ENCODE assay signal across 10 mouse cellular contexts in genomic region chr6:125041047-125041446, GRCm38 (mm10). TPM values are rescaled to one million over a fixed set of nuclear protein-coding genes. Genes with fewer than 3 reads are reported as not detected.
DNase-seq lines count a peak whose midpoint lies in the region; ATAC-seq and TF ChIP-seq lines count a peak whose summit lies in the region.
"Had no signal": no experiment of that assay in that cellular context is flagged by ENCODE, and none has a peak within 500 bp of the region (broad histone marks: within the 10 kb centered on the region; RNA-seq: fewer than 3 reads in every experiment).

No protein-coding gene starts in this region.

- no peaks in the 10 kb centered on the region for H3K27me3 ChIP-seq in midbrain, embryonic 10.5 days (ENCODE audit: low read depth, poor library complexity, severe bottlenecking)
- no peaks in the 10 kb centered on the region for H3K27me3 ChIP-seq in midbrain, postnatal 0 days (ENCODE audit: insufficient read depth, low read length)
- H3K27me3 ChIP-seq in limb, embryonic 13.5 days, result no peaks in the 10 kb centered on the region
- H3K27me3 ChIP-seq in small intestine, adult 2 months (ENCODE audit: control insufficient read depth, insufficient read depth, low read length), result no peaks in the 10 kb centered on the region
- no peaks in the 10 kb centered on the region for H3K27me3 ChIP-seq in heart, embryonic 10.5 days (ENCODE audit: insufficient read depth, poor library complexity, severe bottlenecking)
- H3K27me3 ChIP-seq: stomach, embryonic 15.5 days had no signal

- no peak for TF ChIP-seq CTCF in midbrain, postnatal 0 days (IDR thresholded peaks at IDR 0.05)
- no peak for TF ChIP-seq CTCF in small intestine, adult 2 months (IDR thresholded peaks at IDR 0.05; ENCODE audit: extremely low read depth, insufficient read length, insufficient replicate concordance, low read depth, low read length)

- no peak for TF ChIP-seq POLR2A in small intestine, adult 2 months (IDR thresholded peaks at IDR 0.05; ENCODE audit: low read depth, low read length)

- no peak for ATAC-seq in midbrain, postnatal 0 days (ENCODE audit: low FRiP score)
- peak; percentile 55 for ATAC-seq in common myeloid progenitor, adult 5-6 weeks (replicated peaks; ENCODE audit: low read depth, poor library complexity, severe bottlenecking)
- no peak for ATAC-seq in limb, embryonic 13.5 days (ENCODE audit: low FRiP score, low read depth)

- H3K27ac ChIP-seq in midbrain, embryonic 10.5 days (replicated peaks), result no peak overlapping the region
- H3K27ac ChIP-seq in midbrain, postnatal 0 days (ENCODE audit: low read depth, low read length), result no peak overlapping the region
- H3K27ac ChIP-seq in limb, embryonic 13.5 days, result no peak overlapping the region
- H3K27ac ChIP-seq in small intestine, adult 2 months (ENCODE audit: insufficient read depth, low read depth, low read length), result peak overlapping the region; percentile 71
- H3K27ac ChIP-seq in heart, embryonic 10.5 days, result no peak overlapping the region
- H3K27ac ChIP-seq: stomach, embryonic 15.5 days had no signal

- peak overlapping the region; percentile 79; the same call in 1 of the 2 replicates for H3K4me3 ChIP-seq in midbrain, embryonic 10.5 days
- no peak overlapping the region for H3K4me3 ChIP-seq in midbrain, postnatal 0 days (ENCODE audit: low read depth, low read length)
- H3K4me3 ChIP-seq in limb, embryonic 13.5 days, result peak overlapping the region; percentile 65
- no peak overlapping the region for H3K4me3 ChIP-seq in small intestine, adult 2 months (ENCODE audit: low read depth, low read length)
- no peak overlapping the region for H3K4me3 ChIP-seq in heart, embryonic 10.5 days

- H3K9me3 ChIP-seq in midbrain, embryonic 10.5 days (replicated peaks), result no peaks in the 10 kb centered on the region
- H3K9me3 ChIP-seq in midbrain, postnatal 0 days (ENCODE audit: low read length), result no peaks in the 10 kb centered on the region
- H3K9me3 ChIP-seq in limb, embryonic 13.5 days, result no peaks in the 10 kb centered on the region
- no peaks in the 10 kb centered on the region for H3K9me3 ChIP-seq in heart, embryonic 10.5 days
- H3K9me3 ChIP-seq: stomach, embryonic 15.5 days had no signal

- H3K36me3 ChIP-seq in midbrain, embryonic 10.5 days, result peaks cover 64% of the 10 kb centered on the region
- peaks cover 27% of the 10 kb centered on the region; the same call in 1 of the 2 replicates for H3K36me3 ChIP-seq in midbrain, postnatal 0 days (ENCODE audit: insufficient read depth, low read length)
- peaks cover 52% of the 10 kb centered on the region for H3K36me3 ChIP-seq in limb, embryonic 13.5 days
- peaks cover 20% of the 10 kb centered on the region for H3K36me3 ChIP-seq in small intestine, adult 2 months (ENCODE audit: control insufficient read depth, insufficient read depth, low read length)
- H3K36me3 ChIP-seq in heart, embryonic 10.5 days, result peaks cover 41% of the 10 kb centered on the region

- no peak overlapping the region for H3K4me2 ChIP-seq in midbrain, postnatal 0 days (ENCODE audit: low read depth, low read length, poor library complexity, severe bottlenecking)
- peak overlapping the region; percentile 74 for H3K4me2 ChIP-seq in limb, embryonic 13.5 days (replicated peaks)

- peaks cover 24% of the 10 kb centered on the region for H3K4me1 ChIP-seq in midbrain, embryonic 10.5 days
- H3K4me1 ChIP-seq in midbrain, postnatal 0 days (ENCODE audit: insufficient read depth, low read length), result no peaks in the 10 kb centered on the region
- peaks cover 22% of the 10 kb centered on the region for H3K4me1 ChIP-seq in limb, embryonic 13.5 days
- peaks cover 4% of the 10 kb centered on the region; the same call in 1 of the 2 replicates for H3K4me1 ChIP-seq in small intestine, adult 2 months (ENCODE audit: control insufficient read depth, insufficient read depth, insufficient read length, low read length)
- H3K4me1 ChIP-seq in heart, embryonic 10.5 days, result peaks cover 9% of the 10 kb centered on the region; the same call in 1 of the 2 replicates

- H3K9ac ChIP-seq in midbrain, postnatal 0 days (replicated peaks; ENCODE audit: low read length, poor library complexity, severe bottlenecking), result no peak overlapping the region
- H3K9ac ChIP-seq in limb, embryonic 13.5 days, result no peak overlapping the region
- H3K9ac ChIP-seq: stomach, embryonic 15.5 days had no signal

- 91% methylated on average over 7 of the region's 7 CpGs for WGBS in midbrain, embryonic 10.5 days
- 87% methylated on average over 7 of the region's 7 CpGs for WGBS in midbrain, postnatal 0 days
- 85% methylated on average over 7 of the region's 7 CpGs for WGBS in limb, embryonic 13.5 days
- WGBS in small intestine, adult 2 months, result 29% methylated on average over 7 of the region's 7 CpGs
- WGBS in heart, embryonic 10.5 days, result 83% methylated on average over 7 of the region's 7 CpGs

- no peak for DNase-seq in midbrain, embryonic 10.5 days (ENCODE audit: low spot score)
- no peak for DNase-seq in midbrain, postnatal 0 days (ENCODE audit: low spot score)
- DNase-seq in thymus, postnatal 0 days (ENCODE audit: low spot score), result no peak
- no peak for DNase-seq in heart, embryonic 10.5 days (ENCODE audit: low spot score)
- DNase-seq: layer of hippocampus, adult 9-11 months had no signal

RNA-seq across cellular contexts. Expression of gene Ing4, which starts 1.5 kb away (rescaled TPM):
- 121 and 149 TPM in 2 replicates for polyA plus RNA-seq in midbrain, embryonic 10.5 days (2016; fragmentation: Nextera tagmentation; extraction: Ambion mirVana)
- 60.4 and 69.8 TPM in 2 replicates for total RNA-seq in midbrain, postnatal 0 days (2014; rRNA removed)
- polyA plus RNA-seq in midbrain, postnatal 0 days (2015; fragmentation: Nextera tagmentation; extraction: Ambion mirVana), result 97.8 and 104 TPM in 2 replicates
- total RNA-seq in common myeloid progenitor, adult 5-6 weeks (2017), result 52.8 and 69.9 TPM in 2 replicates
- 183 and 190 TPM in 2 replicates for polyA plus RNA-seq in limb, embryonic 13.5 days (2015; fragmentation: Nextera tagmentation; extraction: Ambion mirVana)
- polyA plus RNA-seq in small intestine, adult 2 months (2012; rRNA removed), result 14.2 and 32.7 TPM in 2 replicates
- 113 and 118 TPM in 2 replicates for polyA plus RNA-seq in thymus, postnatal 0 days (2015; fragmentation: Nextera tagmentation; extraction: Ambion mirVana)
- polyA plus RNA-seq in heart, embryonic 10.5 days (2016; fragmentation: Nextera tagmentation; extraction: Ambion mirVana), result 74.4 and 84.5 TPM in 2 replicates

RNA-seq across cellular contexts. Expression of gene Acrbp, which starts 8.4 kb away (rescaled TPM):
- 10.1 and 14.2 TPM in 2 replicates for polyA plus RNA-seq in midbrain, embryonic 10.5 days (2016; fragmentation: Nextera tagmentation; extraction: Ambion mirVana)
- total RNA-seq in midbrain, postnatal 0 days (2014; rRNA removed), result 6.9 and 12.6 TPM in 2 replicates
- polyA plus RNA-seq in midbrain, postnatal 0 days (2015; fragmentation: Nextera tagmentation; extraction: Ambion mirVana), result 7.2 and 7.8 TPM in 2 replicates
- 2.3 and 5.4 TPM in 2 replicates for total RNA-seq in common myeloid progenitor, adult 5-6 weeks (2017)
- polyA plus RNA-seq in limb, embryonic 13.5 days (2015; fragmentation: Nextera tagmentation; extraction: Ambion mirVana), result 16.5 and 19.2 TPM in 2 replicates
- 7.5 and 18.2 TPM in 2 replicates for polyA plus RNA-seq in small intestine, adult 2 months (2012; rRNA removed)
- 9.2 and 10.2 TPM in 2 replicates for polyA plus RNA-seq in thymus, postnatal 0 days (2015; fragmentation: Nextera tagmentation; extraction: Ambion mirVana)
- polyA plus RNA-seq in heart, embryonic 10.5 days (2016; fragmentation: Nextera tagmentation; extraction: Ambion mirVana), result 4.8 and 8.0 TPM in 2 replicates

RNA-seq across cellular contexts. Expression of gene Lpar5, which starts 26.7 kb away (rescaled TPM):
- 0.16 and 0.19 TPM in 2 replicates for polyA plus RNA-seq in midbrain, embryonic 10.5 days (2016; fragmentation: Nextera tagmentation; extraction: Ambion mirVana)
- 0.90 and 1.7 TPM in 2 replicates for total RNA-seq in midbrain, postnatal 0 days (2014; rRNA removed)
- polyA plus RNA-seq in midbrain, postnatal 0 days (2015; fragmentation: Nextera tagmentation; extraction: Ambion mirVana), result 0.52 and 0.71 TPM in 2 replicates
- total RNA-seq in common myeloid progenitor, adult 5-6 weeks (2017), result 4.4 and 6.9 TPM in 2 replicates
- polyA plus RNA-seq in limb, embryonic 13.5 days (2015; fragmentation: Nextera tagmentation; extraction: Ambion mirVana), result 0.45 and 0.80 TPM in 2 replicates
- polyA plus RNA-seq in small intestine, adult 2 months (2012; rRNA removed), result 133 and 223 TPM in 2 replicates
- polyA plus RNA-seq in thymus, postnatal 0 days (2015; fragmentation: Nextera tagmentation; extraction: Ambion mirVana), result 3.5 and 4.2 TPM in 2 replicates
- polyA plus RNA-seq in heart, embryonic 10.5 days (2016; fragmentation: Nextera tagmentation; extraction: Ambion mirVana), result 0.37 and 0.38 TPM in 2 replicates
- polyA plus RNA-seq: heart, embryonic 14.5 days had no signal

RNA-seq across cellular contexts. Expression of gene Zfp384, which starts 32.1 kb away (rescaled TPM):
- 9.3 and 9.5 TPM in 2 replicates for polyA plus RNA-seq in midbrain, embryonic 10.5 days (2016; fragmentation: Nextera tagmentation; extraction: Ambion mirVana)
- total RNA-seq in midbrain, postnatal 0 days (2014; rRNA removed), result 33.2 and 38.6 TPM in 2 replicates
- 9.0 and 9.7 TPM in 2 replicates for polyA plus RNA-seq in midbrain, postnatal 0 days (2015; fragmentation: Nextera tagmentation; extraction: Ambion mirVana)
- total RNA-seq in common myeloid progenitor, adult 5-6 weeks (2017), result 19.7 and 27.0 TPM in 2 replicates
- polyA plus RNA-seq in limb, embryonic 13.5 days (2015; fragmentation: Nextera tagmentation; extraction: Ambion mirVana), result 20.6 and 21.2 TPM in 2 replicates
- polyA plus RNA-seq in small intestine, adult 2 months (2012; rRNA removed), result 28.6 and 57.0 TPM in 2 replicates
- 8.8 and 9.5 TPM in 2 replicates for polyA plus RNA-seq in thymus, postnatal 0 days (2015; fragmentation: Nextera tagmentation; extraction: Ambion mirVana)
- 7.9 and 14.2 TPM in 2 replicates for polyA plus RNA-seq in heart, embryonic 10.5 days (2016; fragmentation: Nextera tagmentation; extraction: Ambion mirVana)

RNA-seq across cellular contexts. Expression of gene Pianp, which starts 44.6 kb away (rescaled TPM):
- 0.81 and 2.1 TPM in 2 replicates for polyA plus RNA-seq in midbrain, embryonic 10.5 days (2016; fragmentation: Nextera tagmentation; extraction: Ambion mirVana)
- total RNA-seq in midbrain, postnatal 0 days (2014; rRNA removed), result 31.8 and 36.1 TPM in 2 replicates
- polyA plus RNA-seq in midbrain, postnatal 0 days (2015; fragmentation: Nextera tagmentation; extraction: Ambion mirVana), result 97.0 and 97.5 TPM in 2 replicates
- total RNA-seq in common myeloid progenitor, adult 5-6 weeks (2017), result not detected in 2 replicates
- 15.7 and 19.0 TPM in 2 replicates for polyA plus RNA-seq in limb, embryonic 13.5 days (2015; fragmentation: Nextera tagmentation; extraction: Ambion mirVana)
- 2.8 and 5.0 TPM in 2 replicates for polyA plus RNA-seq in small intestine, adult 2 months (2012; rRNA removed)
- polyA plus RNA-seq in thymus, postnatal 0 days (2015; fragmentation: Nextera tagmentation; extraction: Ambion mirVana), result 0.50 and 0.55 TPM in 2 replicates
- 0.14 TPM in 1 of 2 replicates, not detected in the other for polyA plus RNA-seq in heart, embryonic 10.5 days (2016; fragmentation: Nextera tagmentation; extraction: Ambion mirVana)

Comparison
In these comparisons a context has a peak if more than half of its experiments do, and no peak if none do; other contexts are left out.
1. H3K4me3 ChIP-seq: peak in midbrain, embryonic 10.5 days (single experiment) and limb, embryonic 13.5 days (single experiment); none in midbrain, postnatal 0 days (single experiment), small intestine, adult 2 months (single experiment) and heart, embryonic 10.5 days (single experiment).
2. RNA of gene Lpar5, which starts 26.7 kb away (polyA plus RNA-seq): 133 to 223 TPM in small intestine, adult 2 months; 3.5 to 4.2 TPM in thymus, postnatal 0 days, 0.45 to 0.80 TPM in limb, embryonic 13.5 days, 0.52 to 0.71 TPM in midbrain, postnatal 0 days, 0.37 to 0.38 TPM in heart, embryonic 10.5 days and 0.16 to 0.19 TPM in midbrain, embryonic 10.5 days; every median in the first group is over 10 times any median in the second.